Mouse (Mus musculus) adrenal gland, postnatal 4 days (tissue): ENCODE results near the gene Acacb. TPM values are rescaled to one million over a fixed set of nuclear protein-coding genes. Genes with fewer than 3 reads are reported as not detected.
A peak's percentile ranks its signal among the peaks of the same experiment; 100 is the strongest.

Source experiments
- DNase-seq, 2 experiments: peaks; one replicate each; pipeline ENCODE4 v3.0.0; 2021 to 2022; ENCODE audit warnings: low spot score in 2 of 2, mixed read lengths in 2 of 2
- total RNA-seq, 2 experiments: library from RNA; stranded (reverse); gene quantifications; 2 replicates each; pipeline ENCODE4 v1.2.3; 2021

Acacb gene
- total RNA-seq, 2 experiments from 2014 or later: 25.6 to 31.5 TPM

- DNase-seq: no peak
Observed at GRCm38 (mm10) chr5:114174639-114175038, 28.3 kb downstream of the Acacb start.

GRCm38 (mm10) chr5:114175596-114176171 lies 29.3 kb downstream of the Acacb start:
- DNase-seq: peak; percentile 81 to 93

DNA sequence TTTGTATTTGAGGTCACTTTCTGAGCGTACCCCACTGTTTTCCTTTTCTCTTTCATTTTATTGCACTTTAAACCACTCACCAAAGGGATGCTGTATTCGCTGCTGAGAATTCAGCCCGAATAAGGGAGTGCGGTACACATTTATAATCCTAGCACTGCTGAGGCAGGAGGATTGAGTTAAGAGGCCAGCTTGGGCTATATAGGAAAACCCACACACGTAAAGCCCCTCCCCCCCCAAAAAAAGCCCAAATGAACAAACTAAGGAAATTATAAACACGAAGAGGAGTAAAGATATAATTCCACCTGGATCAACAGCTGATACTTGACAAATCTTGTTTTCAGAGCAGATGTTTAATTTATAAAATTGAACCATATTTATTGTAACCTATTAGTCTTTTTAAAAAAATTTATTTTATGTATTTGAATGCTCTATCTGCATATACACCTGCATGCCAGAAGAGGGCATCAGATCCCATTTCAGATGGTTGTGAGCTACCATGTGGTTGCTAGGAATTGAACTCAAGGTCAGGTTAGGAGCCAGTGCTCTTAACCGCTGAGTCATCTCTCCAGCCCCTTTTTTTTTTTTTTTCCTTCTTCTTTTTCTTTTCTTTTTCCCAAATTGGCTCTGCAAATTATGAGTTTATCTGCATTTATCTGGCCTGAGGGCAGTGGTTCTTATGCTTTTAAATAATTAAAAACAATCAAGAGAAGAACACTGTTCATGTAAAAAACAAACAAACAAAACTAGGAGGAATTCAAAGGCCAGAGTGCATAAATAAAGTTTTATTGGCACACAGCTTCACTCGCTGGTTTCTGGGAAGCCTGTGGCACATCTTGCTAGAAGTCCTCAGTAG lies 30.4 kb downstream of the Acacb start:
- DNase-seq: no peak

GRCm38 (mm10) chr5:114177966-114178719 lies 31.8 kb downstream of the Acacb start:
- DNase-seq: no peak

DNA sequence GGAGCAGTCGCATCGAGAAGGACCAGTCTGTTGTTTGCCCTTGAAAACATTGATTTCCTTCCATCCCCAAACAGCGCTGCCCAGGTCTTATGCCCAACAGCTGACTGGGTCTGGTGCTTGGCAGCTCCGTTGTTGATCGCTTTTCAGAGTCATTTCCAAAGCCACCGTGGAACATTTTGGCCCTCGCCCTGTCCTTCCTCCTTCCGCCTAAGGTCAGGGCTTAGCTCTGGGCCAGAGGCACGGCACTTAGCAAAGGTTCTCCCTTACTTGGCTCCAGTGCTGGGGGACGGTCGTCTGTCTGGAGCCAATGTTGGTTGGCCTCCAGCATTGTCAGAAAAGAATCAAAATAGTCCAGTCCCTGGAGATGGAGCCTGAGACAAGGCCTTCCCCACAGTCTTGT lies 33.2 kb downstream of the Acacb start:
- no peak for DNase-seq

DNA sequence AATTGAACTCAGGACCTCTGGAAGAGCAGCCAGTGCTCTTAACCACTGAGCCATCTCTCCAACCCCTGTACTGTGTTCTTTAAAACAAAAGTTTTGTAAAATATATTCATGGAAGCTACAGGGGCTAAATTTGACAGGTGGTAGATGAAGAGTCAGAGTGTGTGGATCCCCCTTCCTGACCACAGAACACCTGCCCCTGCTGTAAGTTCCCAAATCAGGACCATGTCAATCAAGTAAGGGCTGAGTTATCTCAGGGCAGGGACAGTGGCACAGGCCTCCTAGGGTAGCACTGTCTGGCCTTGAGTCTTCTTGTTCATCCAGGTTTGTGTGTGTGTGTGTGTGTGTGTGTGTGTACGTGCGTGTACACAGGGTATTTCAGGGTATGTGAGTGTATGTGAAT lies 37.2 kb downstream of the Acacb start:
- no peak for DNase-seq

DNA sequence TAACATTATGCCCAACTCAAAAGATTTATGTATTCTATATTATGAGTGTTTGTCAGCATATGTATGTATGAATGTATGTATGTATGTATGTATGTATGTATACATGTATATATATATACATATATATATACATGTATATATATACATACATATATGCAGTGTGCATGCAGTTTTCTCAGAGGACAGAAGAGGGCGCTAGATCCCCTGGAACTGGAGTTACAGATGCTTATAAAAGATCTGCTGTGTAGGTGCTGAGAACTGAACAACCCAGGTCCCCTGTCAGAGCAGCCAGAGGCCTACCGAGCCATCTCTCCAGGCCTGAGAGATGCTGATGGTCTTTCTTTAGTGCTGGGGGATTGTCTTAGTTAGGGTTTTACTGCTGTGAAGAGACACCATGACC lies 40.8 kb downstream of the Acacb start:
- DNase-seq: no peak

- no peak for DNase-seq
Observed at GRCm38 (mm10) chr5:114188900-114189464, 42.6 kb downstream of the Acacb start.

GRCm38 (mm10) chr5:114194161-114194560 lies 47.8 kb downstream of the Acacb start:
- DNase-seq: no peak

- no peak for DNase-seq
Observed at GRCm38 (mm10) chr5:114199116-114199777, 52.9 kb downstream of the Acacb start.

- DNase-seq: no peak
Observed at GRCm38 (mm10) chr5:114206158-114206557, 59.8 kb downstream of the Acacb start.

DNA sequence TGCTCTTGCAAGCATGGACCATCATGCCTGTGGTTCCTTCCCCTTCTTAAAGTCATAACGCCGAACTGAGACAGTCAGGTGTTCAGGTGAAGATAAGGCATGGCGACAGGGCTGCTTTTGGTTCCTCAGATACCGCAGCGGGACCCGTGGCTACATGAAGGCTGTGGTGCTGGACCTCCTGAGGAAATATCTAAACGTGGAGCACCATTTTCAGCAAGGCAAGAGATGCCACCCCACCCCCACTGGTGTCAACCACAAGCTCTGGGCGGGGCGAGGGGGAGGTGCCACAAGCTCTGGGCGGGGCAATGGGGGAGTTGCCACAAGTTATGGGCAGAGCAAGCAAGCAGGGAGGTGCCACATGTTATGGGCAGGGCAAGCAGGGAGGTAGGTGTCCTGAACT lies 66.8 kb downstream of the Acacb start:
- no peak for DNase-seq

GRCm38 (mm10) chr5:114218771-114219170 lies 72.4 kb downstream of the Acacb start:
- no peak for DNase-seq

DNA sequence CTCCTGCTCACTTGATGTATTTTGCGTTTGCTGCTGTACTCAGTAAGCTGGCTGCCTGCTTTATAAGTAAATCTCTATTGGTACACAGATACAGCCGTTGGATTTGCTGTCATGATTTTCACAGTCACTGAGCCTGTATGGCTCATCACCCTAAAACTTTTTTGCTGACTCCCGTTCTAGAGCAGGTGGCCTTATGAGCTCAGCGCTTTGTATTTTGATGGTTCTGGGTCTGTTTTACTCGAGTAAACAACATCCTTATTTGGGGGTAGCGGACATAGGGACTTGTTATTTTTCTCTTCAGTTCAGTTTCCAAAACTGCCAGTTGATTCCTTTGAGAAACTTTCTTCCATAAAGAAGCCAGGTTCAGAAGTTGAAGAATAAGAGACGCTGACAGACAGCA lies 79.7 kb downstream of the Acacb start:
- DNase-seq: no peak

DNA sequence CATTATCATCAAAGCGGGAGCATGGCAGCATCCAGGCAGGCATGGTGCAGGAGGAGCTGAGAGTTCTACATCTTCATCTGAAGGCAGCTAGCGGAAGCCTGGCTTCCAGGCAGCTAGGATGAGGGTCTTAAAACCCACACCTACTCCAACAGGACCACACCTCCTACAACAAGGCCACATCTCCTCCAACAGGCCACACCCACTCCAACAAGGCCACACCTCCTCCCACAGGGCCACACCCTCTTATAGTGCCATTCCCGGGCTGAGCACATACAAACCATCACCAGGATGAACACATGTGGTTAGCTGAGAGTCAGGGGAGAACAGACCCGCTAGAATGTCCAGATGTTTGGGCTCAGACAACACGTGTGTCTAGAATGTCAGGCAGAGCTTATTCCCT lies 82.6 kb downstream of the Acacb start:
- no peak for DNase-seq

- DNase-seq: no peak
Observed at GRCm38 (mm10) chr5:114238924-114239323, 92.6 kb downstream of the Acacb start.

- no peak for DNase-seq
Observed at GRCm38 (mm10) chr5:114239737-114240136, 93.4 kb downstream of the Acacb start.

GRCm38 (mm10) chr5:114246465-114246864 lies 100.1 kb downstream of the Acacb start:
- DNase-seq: no peak

- DNase-seq: peak; percentile 24 to 49
Observed at GRCm38 (mm10) chr5:114248174-114248589, 101.8 kb downstream of the Acacb start.

GRCm38 (mm10) chr5:114259495-114259894 lies 113.2 kb downstream of the Acacb start:
- DNase-seq: no peak

DNA sequence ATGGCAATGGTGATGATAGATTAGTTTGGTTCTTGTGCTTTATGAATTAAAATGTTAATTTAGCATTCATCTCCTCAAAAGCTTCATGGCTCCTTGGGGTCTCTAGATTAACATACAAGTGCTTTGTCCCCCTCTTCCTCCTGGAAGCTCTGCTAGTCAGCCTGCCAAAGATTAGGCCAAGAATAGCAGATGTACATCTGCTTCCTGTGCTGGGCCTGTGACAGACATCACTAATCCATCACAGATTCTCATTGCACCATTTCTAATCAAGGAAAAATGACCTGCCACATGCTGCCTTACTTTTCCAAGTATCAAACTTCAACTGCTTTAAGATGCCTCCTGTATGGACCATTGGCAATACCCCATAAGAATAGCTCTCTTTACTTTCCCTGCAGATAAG lies 115.2 kb downstream of the Acacb start:
- DNase-seq: no peak
